Mouse (Mus musculus) liver, adult 2 months (tissue): Measurements from ENCODE around the gene Usp3.

ENCODE experiments used
- CTCF ChIP-seq: fragments of 200-500 bp; IDR thresholded peaks from 2 replicates; pipeline ENCODE4 v1.5.1; 2011; ENCODE audit warnings: low read depth, low read length, control low read depth
- POLR2A ChIP-seq: fragments of 200-500 bp; IDR thresholded peaks from 2 replicates; pipeline ENCODE4 v1.6.1; 2011; ENCODE audit warnings: low read length, control low read depth; ENCODE audit not compliant: insufficient read depth; ENCODE audit errors: extremely low read depth

DNA sequence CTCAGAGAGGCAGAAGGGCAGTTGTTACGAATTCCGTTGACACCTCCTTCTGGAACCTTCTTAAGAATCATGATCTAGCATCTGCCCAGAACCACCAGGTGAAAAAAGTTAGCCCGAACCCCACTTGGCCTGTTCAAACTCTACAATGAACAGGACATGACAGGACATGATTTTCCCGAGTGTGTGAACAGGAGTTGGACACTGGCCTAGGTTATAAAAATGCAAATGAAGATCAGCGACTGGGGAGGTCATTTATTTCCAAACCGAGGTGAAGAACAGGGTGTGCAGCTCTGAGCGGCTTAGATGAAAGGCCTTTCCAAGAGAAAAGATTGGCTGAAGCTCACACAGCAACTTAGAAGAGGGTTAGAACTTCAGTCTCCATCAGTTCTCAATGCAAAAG, 47.5 kb upstream of the Usp3 start:
- TF ChIP-seq CTCF (no peak), POLR2A (no peak)
